Mouse (Mus musculus): ENCODE data around the gene Cbx2.

GRCm38 (mm10) chr11:119022068-119022894, 481 bp upstream of the Cbx2 start:
- TF ChIP-seq CTCF (IDR thresholded peaks at IDR 0.05; ENCODE audit: low read depth, low read length) = no peak
- TF ChIP-seq GATA1 (IDR thresholded peaks at IDR 0.05; ENCODE audit: borderline replicate concordance, low read length) = no peak
- TF ChIP-seq POLR2AphosphoS5 (IDR thresholded peaks at IDR 0.05; ENCODE audit: insufficient replicate concordance, low read depth, low read length) = no peak

All from G1E (cell line).